Mouse (Mus musculus): Measurements from ENCODE around the gene Psmd9. TPM values are rescaled to one million over a fixed set of nuclear protein-coding genes. Genes with fewer than 3 reads are reported as not detected.
A peak's percentile ranks its signal among the peaks of the same experiment; 100 is the strongest.

Psmd9 gene
- polyA plus RNA-seq, 1 experiment from 2014 or later = 78.7 TPM

DNA sequence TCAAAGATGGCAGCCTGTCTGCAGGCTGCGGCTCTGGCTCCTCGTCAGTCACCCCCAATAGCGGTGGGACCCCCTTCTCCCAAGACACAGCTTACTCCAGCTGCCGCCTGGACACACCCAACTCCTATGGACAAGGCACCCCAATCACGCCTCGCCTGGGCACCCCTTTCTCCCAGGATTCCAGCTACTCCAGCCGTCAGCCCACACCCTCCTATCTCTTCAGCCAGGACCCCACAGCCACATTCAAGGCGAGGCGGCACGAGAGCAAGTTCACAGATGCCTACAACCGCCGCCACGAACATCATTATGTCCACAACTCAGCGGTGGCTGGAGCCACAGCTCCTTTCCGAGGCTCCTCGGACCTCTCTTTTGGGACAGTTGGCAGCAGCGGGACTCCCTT is 21.6 kb upstream of the Psmd9 start:
- no peak overlapping the region for H3K4me2 ChIP-seq (ENCODE audit: low read depth, low read length)
- H3K27me3 ChIP-seq (ENCODE audit: control insufficient read depth, insufficient read depth, low read length) = no peaks in the 10 kb centered on the region
- ATAC-seq (ENCODE audit: low read depth) = no peak
- H3K9me3 ChIP-seq (ENCODE audit: control insufficient read depth, low read length) = no peaks in the 10 kb centered on the region
- no peak overlapping the region for H3K4me3 ChIP-seq (ENCODE audit: low read depth, low read length)
- H3K36me3 ChIP-seq (ENCODE audit: control insufficient read depth, insufficient read depth, low read length) = peaks cover 41% of the 10 kb centered on the region
- peaks cover 62% of the 10 kb centered on the region for H3K4me1 ChIP-seq (ENCODE audit: control insufficient read depth, insufficient read depth, low read length)
- no peak overlapping the region for H3K27ac ChIP-seq (ENCODE audit: low read depth, low read length)
- WGBS = 85% methylated on average over 17 of the region's 17 CpGs
- H3K9ac ChIP-seq (replicated peaks; ENCODE audit: low read depth, low read length) = no peak overlapping the region

DNA sequence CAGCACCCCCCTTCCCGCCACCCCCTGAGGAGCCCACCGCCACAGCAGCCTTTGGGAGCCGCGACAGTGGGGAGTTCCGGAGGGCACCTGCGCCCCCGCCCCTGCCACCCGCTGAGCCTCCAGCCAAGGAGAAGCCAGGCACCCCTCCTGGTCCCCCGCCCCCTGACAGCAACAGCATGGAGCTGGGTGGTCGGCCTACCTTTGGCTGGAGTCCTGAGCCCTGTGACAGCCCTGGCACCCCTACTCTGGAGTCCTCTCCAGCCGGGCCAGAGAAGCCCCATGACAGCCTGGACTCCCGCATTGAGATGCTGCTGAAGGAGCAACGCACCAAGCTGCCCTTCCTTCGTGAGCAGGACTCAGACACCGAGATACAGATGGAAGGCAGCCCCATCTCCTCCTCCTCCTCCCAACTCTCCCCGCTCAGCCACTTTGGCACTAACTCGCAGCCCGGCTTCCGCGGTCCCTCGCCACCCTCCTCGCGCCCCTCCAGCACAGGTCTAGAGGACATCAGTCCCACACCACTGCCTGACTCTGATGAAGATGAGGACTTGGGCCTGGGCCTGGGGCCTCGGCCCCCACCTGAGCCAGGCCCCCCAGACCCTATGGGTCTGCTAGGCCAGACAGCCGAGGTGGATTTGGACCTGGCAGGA is 21.0 kb upstream of the Psmd9 start:
- no peaks in the 10 kb centered on the region for H3K9me3 ChIP-seq (ENCODE audit: control insufficient read depth, low read length)
- ATAC-seq (ENCODE audit: low read depth) = no peak
- peaks cover 45% of the 10 kb centered on the region for H3K36me3 ChIP-seq (ENCODE audit: control insufficient read depth, insufficient read depth, low read length)
- H3K27me3 ChIP-seq (ENCODE audit: control insufficient read depth, insufficient read depth, low read length) = no peaks in the 10 kb centered on the region
- no peak overlapping the region for H3K4me2 ChIP-seq (ENCODE audit: low read depth, low read length)
- H3K4me1 ChIP-seq (ENCODE audit: control insufficient read depth, insufficient read depth, low read length) = peaks cover 62% of the 10 kb centered on the region
- no peak overlapping the region; the same call in 1 of the 2 replicates for H3K9ac ChIP-seq (replicated peaks; ENCODE audit: low read depth, low read length)
- no peak overlapping the region for H3K4me3 ChIP-seq (ENCODE audit: low read depth, low read length)
- 83% methylated on average over 24 of the region's 25 CpGs for WGBS
- no peak overlapping the region for H3K27ac ChIP-seq (ENCODE audit: low read depth, low read length)

DNA sequence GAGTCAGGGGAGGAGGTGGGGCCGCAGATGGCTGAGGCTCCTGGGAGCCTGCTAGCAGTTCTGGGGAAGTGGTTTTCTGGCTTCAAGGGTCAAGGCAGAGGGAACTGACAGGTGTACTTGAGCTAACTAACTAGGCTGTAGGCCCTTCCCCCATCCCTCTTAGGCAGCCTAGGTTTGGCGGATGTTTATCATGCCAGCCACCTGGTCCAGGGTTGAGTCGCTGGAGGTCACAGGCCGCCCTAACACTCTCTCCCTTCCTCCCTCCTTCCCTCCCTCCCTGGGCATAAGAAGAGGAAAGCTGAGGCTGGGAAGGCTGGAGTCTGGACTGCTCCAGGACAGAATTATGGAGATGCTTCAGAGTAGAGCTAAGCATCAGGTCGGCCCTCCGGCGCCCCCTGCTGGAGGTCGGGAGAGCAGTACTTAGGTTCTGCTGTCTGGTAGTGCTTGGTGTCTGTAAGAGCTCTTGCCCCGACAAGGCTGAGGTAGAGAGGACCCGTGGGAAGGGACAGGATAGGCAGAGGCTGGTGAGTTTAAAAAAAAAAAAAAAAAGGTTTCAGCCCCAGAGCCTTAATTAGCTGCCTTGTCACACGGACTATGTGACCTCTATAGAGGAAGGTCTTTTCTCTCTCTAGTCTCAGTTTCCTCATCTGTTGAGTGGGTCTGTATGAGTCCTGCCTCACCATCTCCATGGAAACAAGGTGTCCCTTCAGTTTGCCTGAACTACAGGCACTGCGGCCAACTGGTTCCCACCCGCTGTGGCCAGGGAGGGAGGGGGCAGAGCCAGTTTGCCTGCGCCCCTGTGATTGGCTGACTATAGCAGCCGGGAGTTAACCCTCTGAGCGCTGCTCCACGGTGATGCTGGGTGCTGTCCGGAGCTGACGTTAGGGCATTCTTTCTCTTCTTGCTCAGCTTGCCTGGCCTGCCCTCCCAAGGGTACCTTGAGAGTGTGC is 19.5 kb upstream of the Psmd9 start:
- peak; percentile 86 for ATAC-seq (ENCODE audit: low read depth)
- Histone ChIP-seq H3K4me1 (ENCODE audit: control insufficient read depth, insufficient read depth, low read length) (peaks cover 49% of the 10 kb centered on the region), H3K27ac (ENCODE audit: low read depth, low read length) (no peak overlapping the region), H3K4me2 (ENCODE audit: low read depth, low read length) (peak overlapping the region; percentile 65), H3K9ac (replicated peaks; ENCODE audit: low read depth, low read length) (no peak overlapping the region), H3K4me3 (ENCODE audit: low read depth, low read length) (peak overlapping the region; percentile 36), H3K27me3 (ENCODE audit: control insufficient read depth, insufficient read depth, low read length) (no peaks in the 10 kb centered on the region), H3K36me3 (ENCODE audit: control insufficient read depth, insufficient read depth, low read length) (peaks cover 56% of the 10 kb centered on the region), H3K9me3 (ENCODE audit: control insufficient read depth, low read length) (no peaks in the 10 kb centered on the region)
- 11% methylated on average over 19 of the region's 19 CpGs for WGBS

DNA sequence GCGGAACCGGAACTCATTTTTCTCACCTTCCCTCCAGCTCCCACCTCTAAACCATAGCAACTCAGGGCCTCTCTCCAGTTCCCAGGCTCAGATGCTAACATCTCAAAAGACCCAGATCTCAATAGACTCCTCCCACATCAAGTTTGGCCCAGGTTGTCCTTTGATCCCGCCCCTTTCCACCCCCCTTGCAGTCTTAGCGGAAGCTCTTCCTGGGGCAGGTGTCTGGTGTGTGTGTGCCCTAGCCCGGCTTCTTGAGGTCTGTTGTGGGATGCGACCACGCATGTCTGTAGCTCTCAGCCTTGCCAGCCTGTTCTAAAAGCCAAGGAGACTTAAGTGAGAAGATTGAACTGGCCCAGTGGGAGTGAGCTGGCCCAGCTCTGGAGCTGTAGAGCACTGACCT is 18.6 kb upstream of the Psmd9 start:
- H3K36me3 ChIP-seq (ENCODE audit: control insufficient read depth, insufficient read depth, low read length) = peaks cover 58% of the 10 kb centered on the region
- H3K9ac ChIP-seq (replicated peaks; ENCODE audit: low read depth, low read length) = peak overlapping the region; percentile 21; the same call in 1 of the 2 replicates
- H3K4me2 ChIP-seq (ENCODE audit: low read depth, low read length) = peak overlapping the region; percentile 65
- WGBS = 46% methylated on average over 7 of the region's 7 CpGs
- H3K27me3 ChIP-seq (ENCODE audit: control insufficient read depth, insufficient read depth, low read length) = no peaks in the 10 kb centered on the region
- peaks cover 40% of the 10 kb centered on the region for H3K4me1 ChIP-seq (ENCODE audit: control insufficient read depth, insufficient read depth, low read length)
- H3K9me3 ChIP-seq (ENCODE audit: control insufficient read depth, low read length) = no peaks in the 10 kb centered on the region
- ATAC-seq (ENCODE audit: low read depth) = no peak
- peak overlapping the region; percentile 36 for H3K4me3 ChIP-seq (ENCODE audit: low read depth, low read length)
- no peak overlapping the region for H3K27ac ChIP-seq (ENCODE audit: low read depth, low read length)

DNA sequence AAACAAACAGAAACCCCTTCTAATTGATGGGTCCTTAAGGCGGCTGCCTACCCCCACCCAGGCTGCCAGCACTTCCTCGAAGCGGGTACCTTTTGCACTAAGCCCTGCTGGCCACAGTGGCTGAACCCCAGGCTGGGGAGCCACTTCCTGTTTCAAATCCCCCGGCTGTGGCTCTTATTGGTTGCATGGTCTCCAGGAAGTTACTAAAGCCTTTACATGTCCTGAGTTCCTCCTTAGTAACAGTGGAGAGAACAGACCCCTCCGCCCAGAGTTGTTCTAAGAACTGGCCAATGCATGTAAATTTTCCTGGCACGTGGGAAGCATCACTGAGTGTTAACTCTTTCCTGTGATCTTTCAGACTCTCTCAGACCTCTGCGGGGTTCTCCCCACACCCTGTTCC is 18.1 kb upstream of the Psmd9 start:
- ATAC-seq (ENCODE audit: low read depth) = no peak
- no peaks in the 10 kb centered on the region for H3K9me3 ChIP-seq (ENCODE audit: control insufficient read depth, low read length)
- peak overlapping the region; percentile 8; the same call in 1 of the 2 replicates for H3K9ac ChIP-seq (replicated peaks; ENCODE audit: low read depth, low read length)
- no peaks in the 10 kb centered on the region for H3K27me3 ChIP-seq (ENCODE audit: control insufficient read depth, insufficient read depth, low read length)
- H3K4me1 ChIP-seq (ENCODE audit: control insufficient read depth, insufficient read depth, low read length) = peaks cover 37% of the 10 kb centered on the region
- 36% methylated on average over 7 of the region's 7 CpGs for WGBS
- peak overlapping the region; percentile 65 for H3K4me2 ChIP-seq (ENCODE audit: low read depth, low read length)
- H3K36me3 ChIP-seq (ENCODE audit: control insufficient read depth, insufficient read depth, low read length) = peaks cover 58% of the 10 kb centered on the region
- H3K27ac ChIP-seq (ENCODE audit: low read depth, low read length) = no peak overlapping the region
- H3K4me3 ChIP-seq (ENCODE audit: low read depth, low read length) = peak overlapping the region; percentile 36

DNA sequence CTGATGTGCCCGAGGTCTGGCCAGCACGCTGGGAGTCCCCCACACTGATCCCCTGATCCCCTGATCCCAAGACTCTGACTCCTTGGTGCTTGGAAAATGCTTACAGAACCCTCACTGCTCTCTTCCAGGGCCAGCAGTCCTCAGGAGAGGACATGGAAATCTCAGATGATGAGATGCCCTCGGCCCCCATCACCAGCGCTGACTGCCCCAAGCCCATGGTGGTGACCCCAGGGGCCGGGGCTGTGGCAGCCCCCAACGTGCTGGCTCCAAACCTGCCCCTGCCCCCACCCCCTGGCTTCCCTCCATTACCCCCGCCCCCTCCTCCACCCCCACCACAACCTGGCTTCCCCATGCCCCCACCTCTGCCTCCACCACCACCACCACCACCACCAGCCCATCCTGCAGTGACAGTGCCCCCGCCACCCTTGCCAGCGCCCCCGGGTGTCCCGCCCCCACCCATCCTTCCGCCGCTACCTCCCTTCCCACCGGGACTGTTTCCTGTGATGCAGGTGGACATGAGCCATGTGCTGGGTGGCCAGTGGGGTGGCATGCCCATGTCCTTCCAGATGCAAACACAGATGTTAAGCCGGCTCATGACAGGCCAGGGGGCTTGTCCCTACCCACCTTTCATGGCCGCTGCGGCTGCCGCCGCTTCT is 17.4 kb upstream of the Psmd9 start:
- Histone ChIP-seq H3K4me1 (ENCODE audit: control insufficient read depth, insufficient read depth, low read length) (peaks cover 34% of the 10 kb centered on the region), H3K27me3 (ENCODE audit: control insufficient read depth, insufficient read depth, low read length) (no peaks in the 10 kb centered on the region), H3K4me2 (ENCODE audit: low read depth, low read length) (no peak overlapping the region), H3K9me3 (ENCODE audit: control insufficient read depth, low read length) (no peaks in the 10 kb centered on the region), H3K9ac (replicated peaks; ENCODE audit: low read depth, low read length) (no peak overlapping the region), H3K36me3 (ENCODE audit: control insufficient read depth, insufficient read depth, low read length) (peaks cover 51% of the 10 kb centered on the region), H3K27ac (ENCODE audit: low read depth, low read length) (no peak overlapping the region), H3K4me3 (ENCODE audit: low read depth, low read length) (no peak overlapping the region)
- no peak for ATAC-seq (ENCODE audit: low read depth)
- 92% methylated on average over 19 of the region's 19 CpGs for whole genome bisulfite sequencing

DNA sequence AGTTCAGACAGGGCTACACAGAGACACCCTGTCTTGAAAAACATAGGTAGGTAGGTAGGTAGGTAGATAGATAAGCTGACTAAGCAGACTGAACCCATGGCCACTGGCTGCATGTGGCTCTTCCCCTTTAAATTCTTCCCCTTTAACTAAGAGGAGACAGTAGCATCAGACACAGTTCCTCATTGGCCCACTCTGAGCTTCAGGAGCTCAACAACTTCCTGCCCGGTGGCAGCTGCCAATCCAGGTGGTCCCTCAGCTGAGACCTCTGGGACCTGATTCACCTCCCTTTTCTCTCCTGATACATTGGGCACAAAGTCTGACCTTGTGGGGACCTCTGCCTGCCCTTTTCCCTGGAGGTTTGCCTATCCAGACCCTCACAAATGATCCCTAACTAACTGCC is 16.3 kb upstream of the Psmd9 start:
- 77% methylated on average over 1 of the region's 1 CpGs for WGBS
- Histone ChIP-seq H3K9ac (replicated peaks; ENCODE audit: low read depth, low read length) (no peak overlapping the region), H3K4me3 (ENCODE audit: low read depth, low read length) (no peak overlapping the region), H3K4me2 (ENCODE audit: low read depth, low read length) (no peak overlapping the region), H3K27ac (ENCODE audit: low read depth, low read length) (no peak overlapping the region), H3K27me3 (ENCODE audit: control insufficient read depth, insufficient read depth, low read length) (no peaks in the 10 kb centered on the region), H3K9me3 (ENCODE audit: control insufficient read depth, low read length) (no peaks in the 10 kb centered on the region), H3K36me3 (ENCODE audit: control insufficient read depth, insufficient read depth, low read length) (peaks cover 51% of the 10 kb centered on the region), H3K4me1 (ENCODE audit: control insufficient read depth, insufficient read depth, low read length) (peaks cover 34% of the 10 kb centered on the region)
- ATAC-seq (ENCODE audit: low read depth) = no peak

DNA sequence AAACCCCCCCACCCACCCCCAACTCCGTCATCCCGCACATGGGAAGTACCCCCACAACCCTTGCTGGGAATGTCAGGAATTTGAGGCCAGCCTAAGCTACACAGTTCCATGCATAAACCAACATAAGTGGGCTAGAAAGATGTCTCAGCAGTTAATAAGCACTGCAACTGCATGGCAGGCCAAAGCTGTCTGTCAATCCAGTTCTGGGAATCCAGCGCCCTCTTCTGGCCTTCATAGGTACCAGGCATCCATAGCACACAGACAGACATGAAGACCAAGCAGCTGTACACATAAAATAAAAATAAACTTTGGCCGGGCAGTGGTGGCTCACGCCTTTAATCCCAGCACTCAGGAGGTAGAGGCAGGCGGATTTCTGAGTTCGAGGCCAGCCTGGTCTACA is 13.8 kb upstream of the Psmd9 start:
- no peaks in the 10 kb centered on the region for H3K9me3 ChIP-seq (ENCODE audit: control insufficient read depth, low read length)
- H3K36me3 ChIP-seq (ENCODE audit: control insufficient read depth, insufficient read depth, low read length) = peaks cover 56% of the 10 kb centered on the region
- H3K9ac ChIP-seq (replicated peaks; ENCODE audit: low read depth, low read length) = no peak overlapping the region
- ATAC-seq (ENCODE audit: low read depth) = peak; percentile 59; the same call in 1 of the 2 replicates
- no peak overlapping the region for H3K4me2 ChIP-seq (ENCODE audit: low read depth, low read length)
- peaks cover 10% of the 10 kb centered on the region for H3K4me1 ChIP-seq (ENCODE audit: control insufficient read depth, insufficient read depth, low read length)
- no peak overlapping the region for H3K27ac ChIP-seq (ENCODE audit: low read depth, low read length)
- no peak overlapping the region for H3K4me3 ChIP-seq (ENCODE audit: low read depth, low read length)
- 67% methylated on average over 7 of the region's 7 CpGs for WGBS
- no peaks in the 10 kb centered on the region for H3K27me3 ChIP-seq (ENCODE audit: control insufficient read depth, insufficient read depth, low read length)

Data from neural tube, embryonic 14.5 days (tissue).